Mouse (Mus musculus) left cerebral cortex, postnatal 4 days (tissue): ENCODE results near the gene Adh5. TPM values are rescaled to one million over a fixed set of nuclear protein-coding genes. Genes with fewer than 3 reads are reported as not detected.

ENCODE experiments used
- DNase-seq: peaks from one replicate; pipeline ENCODE4 v3.0.0-alpha.2; 2022
- intact Hi-C: fragments of 180-260 bp; cut with DNase I; formaldehyde crosslinking; loops from one replicate; pipeline ENCODE4 v1.15.1; 2025
- total RNA-seq, 2 experiments: library from RNA; stranded (reverse); gene quantifications; 2 replicates each; pipeline ENCODE4 v1.2.3; 2021

Adh5 gene
- 100 to 1,000 TPM; 120 to 122 TPM for total RNA-seq

GRCm38 (mm10) chr3:138442612-138443464, at the start of gene Adh5:
Adh5 (plus strand) TSS chr3:138443093.
- DNase-seq = peak; percentile 93
- intact Hi-C loops = no loop called here

- intact Hi-C loops = loop anchor here (10.0 kb wide), 1 partner anchor 210 kb away; the partner anchor contains the start of gene 4930579F01Rik
- DNase-seq = no peak
Measured at GRCm38 (mm10) chr3:138404872-138405271, 38.0 kb upstream of the Adh5 start.

- intact Hi-C loops = loop anchor here (10.0 kb wide), 1 partner anchor 211 kb away; the partner anchor contains the start of gene 4930579F01Rik
- peak; percentile 51 for DNase-seq
Measured at GRCm38 (mm10) chr3:138405341-138405740, 37.6 kb upstream of the Adh5 start.

- intact Hi-C loops = loop anchor here (10.0 kb wide), 1 partner anchor 211 kb away; the partner anchor contains the start of gene 4930579F01Rik
Measured at GRCm38 (mm10) chr3:138405840-138406239, 37.1 kb upstream of the Adh5 start.

GRCm38 (mm10) chr3:138407920-138408319, 35.0 kb upstream of the Adh5 start:
- intact Hi-C loops = loop anchor here (10.0 kb wide), 1 partner anchor 213 kb away; the partner anchor contains the start of gene 4930579F01Rik
- no peak for DNase-seq

More at GRCm38 (mm10) chr3:138405840-138406239, 37.1 kb upstream of the Adh5 start:
- no peak for DNase-seq

- intact Hi-C loops = loop anchor here (10.0 kb wide), 1 partner anchor 215 kb away; the partner anchor contains the start of gene 4930579F01Rik
- no peak for DNase-seq
Measured at GRCm38 (mm10) chr3:138409585-138409984, 33.3 kb upstream of the Adh5 start.

- intact Hi-C loops = no loop called here
Measured at GRCm38 (mm10) chr3:138410211-138410610, 32.7 kb upstream of the Adh5 start.

GRCm38 (mm10) chr3:138415121-138415690, 27.7 kb upstream of the Adh5 start, which contains the start of gene Adh4:
Adh4 (plus strand) TSS chr3:138415466.
- no peak for DNase-seq
- intact Hi-C loops = no loop called here

More at GRCm38 (mm10) chr3:138410211-138410610, 32.7 kb upstream of the Adh5 start:
- no peak for DNase-seq

GRCm38 (mm10) chr3:138419369-138419768, 23.5 kb upstream of the Adh5 start:
- DNase-seq = no peak
- intact Hi-C loops = no loop called here

- intact Hi-C loops = no loop called here
- no peak for DNase-seq
Measured at GRCm38 (mm10) chr3:138420385-138420784, 22.5 kb upstream of the Adh5 start.

GRCm38 (mm10) chr3:138423664-138424063, 19.2 kb upstream of the Adh5 start:
- intact Hi-C loops = no loop called here
- DNase-seq = no peak

- intact Hi-C loops = no loop called here
- no peak for DNase-seq
Measured at GRCm38 (mm10) chr3:138424247-138424646, 18.6 kb upstream of the Adh5 start.

- DNase-seq = no peak
- intact Hi-C loops = loop anchor here (5.0 to 10.0 kb wide), 2 partner anchors 233 to 656 kb away; no protein-coding TSS in a partner anchor
Measured at GRCm38 (mm10) chr3:138430360-138430976, 12.4 kb upstream of the Adh5 start.

GRCm38 (mm10) chr3:138431835-138432234, 11.1 kb upstream of the Adh5 start:
- intact Hi-C loops = loop anchor here (5.0 to 10.0 kb wide), 2 partner anchors 235 to 657 kb away; no protein-coding TSS in a partner anchor
- DNase-seq = no peak

- intact Hi-C loops = loop anchor here (10.0 kb wide), 1 partner anchor 664 kb away; no protein-coding TSS in a partner anchor
Measured at GRCm38 (mm10) chr3:138438716-138439115, 4.2 kb upstream of the Adh5 start.

GRCm38 (mm10) chr3:138442203-138442602, 690 bp upstream of the Adh5 start:
- intact Hi-C loops = no loop called here
- no peak for DNase-seq

More at GRCm38 (mm10) chr3:138438716-138439115, 4.2 kb upstream of the Adh5 start:
- no peak for DNase-seq

- intact Hi-C loops = no loop called here
- no peak for DNase-seq
Measured at GRCm38 (mm10) chr3:138443465-138443771, 525 bp downstream of the Adh5 start.

GRCm38 (mm10) chr3:138448077-138448860, 5.4 kb downstream of the Adh5 start:
- DNase-seq = no peak
- intact Hi-C loops = no loop called here

GRCm38 (mm10) chr3:138452169-138452568, 9.3 kb downstream of the Adh5 start:
- no peak for DNase-seq
- intact Hi-C loops = no loop called here

GRCm38 (mm10) chr3:138454234-138454633, 11.3 kb downstream of the Adh5 start:
- no peak for DNase-seq
- intact Hi-C loops = no loop called here
